Mouse (Mus musculus) heart, embryonic 16.5 days (tissue): ENCODE results near the gene Znrf1. TPM values are rescaled to one million over a fixed set of nuclear protein-coding genes. Genes with fewer than 3 reads are reported as not detected.

Source experiments
- ATAC-seq: fragments of 200-750 bp; cut with Nextera tagmentation; replicated peaks from 2 replicates; pipeline ENCODE4 v1.8.0; 2017; ENCODE audit warnings: moderate number of reproducible peaks; ENCODE audit not compliant: insufficient read depth, low FRiP score; ENCODE audit errors: extremely low read depth
- H3K27ac ChIP-seq: fragments of 300-500 bp; sonication (generic); 2 replicates; pipeline ENCODE4 v1.5.1; 2014; ENCODE audit warnings: mild to moderate bottlenecking, low read length, control low read depth, moderate library complexity
- H3K27me3 ChIP-seq: fragments of 300-500 bp; sonication (generic); 2 replicates; pipeline ENCODE4 v1.6.1; 2014; ENCODE audit warnings: low read length, mixed read lengths; ENCODE audit not compliant: control insufficient read depth, insufficient read depth
- H3K36me3 ChIP-seq: fragments of 300-500 bp; sonication (generic); 2 replicates; pipeline ENCODE4 v1.6.1; 2014; ENCODE audit not compliant: control insufficient read depth, insufficient read depth
- H3K4me1 ChIP-seq: fragments of 300-500 bp; sonication (generic); 2 replicates; pipeline ENCODE4 v1.6.1; 2014; ENCODE audit warnings: low read length, mixed read lengths; ENCODE audit not compliant: control insufficient read depth, insufficient read depth
- H3K4me2 ChIP-seq: fragments of 300-500 bp; sonication (generic); 2 replicates; pipeline ENCODE4 v1.6.1; 2014; ENCODE audit warnings: low read depth, mild to moderate bottlenecking, control low read depth, low read length
- H3K4me3 ChIP-seq: fragments of 300-500 bp; sonication (generic); 2 replicates; pipeline ENCODE4 v1.5.1; 2014; ENCODE audit warnings: mild to moderate bottlenecking, control low read depth, low read length
- H3K9ac ChIP-seq: fragments of 300-500 bp; sonication (generic); 2 replicates; pipeline ENCODE4 v1.6.1; 2014; ENCODE audit warnings: low read length, control low read depth
- H3K9me3 ChIP-seq: fragments of 300-500 bp; sonication (generic); replicated peaks from 2 replicates; pipeline ENCODE4 v1.6.1; 2016; ENCODE audit warnings: low read length; ENCODE audit not compliant: control insufficient read depth
- WGBS: fragments of 180-500 bp; shearing (Covaris S2); extraction: QIAGEN DNeasy Blood & Tissue Kit; methylation state at CpG from one replicate; pipeline ENCODE4 v1.1.7; 2014; 5-methylcytosine and 5-hydroxymethylcytosine counted together
- polyA plus RNA-seq: library from polyadenylated mRNA; unstranded; fragments of >200 nt; fragmentation: Nextera tagmentation; extraction: Ambion mirVana; gene quantifications from 2 replicates; pipeline ENCODE4 v1.2.1, GENCODE M21; 2015

The Znrf1 gene
- polyA plus RNA-seq, 1 experiment from 2014 or later = 19.7 TPM

- H3K4me3 ChIP-seq = peak overlapping the region; percentile 17; the same call in 1 of the 2 replicates
- H3K9me3 ChIP-seq = no peaks in the 10 kb centered on the region
- no peaks in the 10 kb centered on the region for H3K27me3 ChIP-seq
- peak overlapping the region; percentile 72 for H3K4me2 ChIP-seq
- WGBS = 38% methylated on average over 10 of the region's 10 CpGs
- H3K27ac ChIP-seq = peak overlapping the region; percentile 56
- ATAC-seq = no peak
- no peaks in the 10 kb centered on the region for H3K36me3 ChIP-seq
- H3K9ac ChIP-seq = peak overlapping the region; percentile 36
- H3K4me1 ChIP-seq = peaks cover 44% of the 10 kb centered on the region
Observed at GRCm38 (mm10) chr8:111539422-111540076, 3.7 kb downstream of the Znrf1 start.

GRCm38 (mm10) chr8:111543712-111544380 lies 7.9 kb downstream of the Znrf1 start:
- Histone ChIP-seq H3K9ac (no peak overlapping the region), H3K4me1 (peaks cover 33% of the 10 kb centered on the region), H3K4me3 (no peak overlapping the region), H3K4me2 (no peak overlapping the region), H3K27me3 (no peaks in the 10 kb centered on the region), H3K36me3 (no peaks in the 10 kb centered on the region), H3K27ac (peak overlapping the region; percentile 54), H3K9me3 (no peaks in the 10 kb centered on the region)
- peak; percentile 53; the same call in 1 of the 2 replicates for ATAC-seq
- WGBS = 69% methylated on average over 9 of the region's 9 CpGs

- WGBS = 71% methylated on average over 8 of the region's 8 CpGs
- Histone ChIP-seq H3K4me2 (no peak overlapping the region), H3K27ac (no peak overlapping the region), H3K4me3 (no peak overlapping the region), H3K9ac (no peak overlapping the region), H3K36me3 (no peaks in the 10 kb centered on the region), H3K4me1 (peaks cover 22% of the 10 kb centered on the region), H3K27me3 (no peaks in the 10 kb centered on the region), H3K9me3 (no peaks in the 10 kb centered on the region)
- ATAC-seq = no peak
Observed at GRCm38 (mm10) chr8:111545406-111546156, 9.7 kb downstream of the Znrf1 start.

DNA sequence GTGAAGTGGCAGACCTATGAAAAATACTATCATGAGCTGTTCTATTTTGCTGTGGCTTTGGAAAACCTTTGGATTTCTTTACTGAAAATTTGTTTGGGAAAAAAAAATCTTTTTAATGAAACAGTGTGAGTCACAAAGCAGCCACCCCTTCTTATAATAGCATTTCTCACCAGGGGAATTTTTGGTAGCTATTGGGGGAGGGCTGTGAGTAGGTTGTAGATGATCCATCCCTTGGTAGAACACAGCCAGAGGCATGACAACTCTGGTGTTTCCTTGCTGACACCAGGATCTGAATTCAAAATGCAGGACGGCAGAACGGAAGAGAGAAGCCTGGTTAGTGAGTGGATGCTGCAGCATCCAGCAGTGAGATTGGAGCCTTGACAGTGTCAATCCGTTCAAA lies 11.2 kb downstream of the Znrf1 start:
- no peaks in the 10 kb centered on the region for H3K27me3 ChIP-seq
- 91% methylated on average over 3 of the region's 3 CpGs for WGBS

GRCm38 (mm10) chr8:111548201-111548600 lies 12.3 kb downstream of the Znrf1 start:
- WGBS = 69% methylated on average over 6 of the region's 6 CpGs
- Histone ChIP-seq H3K27me3 (no peaks in the 10 kb centered on the region), H3K9me3 (no peaks in the 10 kb centered on the region), H3K4me1 (peaks cover 25% of the 10 kb centered on the region), H3K4me3 (no peak overlapping the region), H3K9ac (no peak overlapping the region), H3K4me2 (no peak overlapping the region), H3K36me3 (no peaks in the 10 kb centered on the region), H3K27ac (no peak overlapping the region)
- no peak for ATAC-seq

More for the DNA sequence above, 11.2 kb downstream of the Znrf1 start:
- H3K27ac ChIP-seq = no peak overlapping the region
- no peaks in the 10 kb centered on the region for H3K9me3 ChIP-seq
- H3K36me3 ChIP-seq = no peaks in the 10 kb centered on the region
- no peak overlapping the region for H3K4me3 ChIP-seq
- no peak for ATAC-seq
- no peak overlapping the region for H3K9ac ChIP-seq
- peaks cover 20% of the 10 kb centered on the region for H3K4me1 ChIP-seq
- H3K4me2 ChIP-seq = no peak overlapping the region

- Histone ChIP-seq H3K36me3 (no peaks in the 10 kb centered on the region), H3K4me1 (peaks cover 23% of the 10 kb centered on the region), H3K4me2 (no peak overlapping the region), H3K4me3 (no peak overlapping the region), H3K27me3 (no peaks in the 10 kb centered on the region), H3K9ac (peak overlapping the region; percentile 39; the same call in 1 of the 2 replicates), H3K9me3 (no peaks in the 10 kb centered on the region), H3K27ac (peak overlapping the region; percentile 78)
- no peak for ATAC-seq
- 68% methylated on average over 9 of the region's 9 CpGs for WGBS
Observed at GRCm38 (mm10) chr8:111550002-111550870, 14.3 kb downstream of the Znrf1 start.

GRCm38 (mm10) chr8:111551511-111552130 lies 15.7 kb downstream of the Znrf1 start:
- H3K4me2 ChIP-seq = no peak overlapping the region
- no peak overlapping the region for H3K27ac ChIP-seq
- no peaks in the 10 kb centered on the region for H3K36me3 ChIP-seq
- 76% methylated on average over 8 of the region's 8 CpGs for WGBS
- ATAC-seq = no peak
- no peak overlapping the region for H3K9ac ChIP-seq
- H3K27me3 ChIP-seq = no peaks in the 10 kb centered on the region
- peaks cover 26% of the 10 kb centered on the region for H3K4me1 ChIP-seq
- no peak overlapping the region for H3K4me3 ChIP-seq
- H3K9me3 ChIP-seq = no peaks in the 10 kb centered on the region

- H3K27me3 ChIP-seq = no peaks in the 10 kb centered on the region
- peak overlapping the region; percentile 57 for H3K9ac ChIP-seq
- peaks cover 53% of the 10 kb centered on the region for H3K4me1 ChIP-seq
- H3K27ac ChIP-seq = peak overlapping the region; percentile 93
- 0 out of 2 replicates have a peak overlapping the region, but pooled peaks have one; percentile 6 for H3K4me3 ChIP-seq
- ATAC-seq = no peak
- H3K4me2 ChIP-seq = peak overlapping the region; percentile 36
- no peaks in the 10 kb centered on the region for H3K9me3 ChIP-seq
- WGBS = 40% methylated on average over 4 of the region's 4 CpGs
- no peaks in the 10 kb centered on the region for H3K36me3 ChIP-seq
Observed at GRCm38 (mm10) chr8:111561824-111562223, 25.9 kb downstream of the Znrf1 start.
